Mouse (Mus musculus) midbrain, embryonic 16.5 days (tissue): Measurements from ENCODE around the gene Tanc1. TPM values are rescaled to one million over a fixed set of nuclear protein-coding genes. Genes with fewer than 3 reads are reported as not detected.

Experiments used
- ATAC-seq: fragments of 200-750 bp; cut with Nextera tagmentation; 2 replicates; pipeline ENCODE4 v1.8.0; 2017; ENCODE audit warnings: moderate TSS enrichment
- H3K27ac ChIP-seq: fragments of 300-500 bp; sonication (generic); 2 replicates; pipeline ENCODE4 v1.5.1; 2014; ENCODE audit warnings: mild to moderate bottlenecking, low read length, mixed read lengths
- H3K27me3 ChIP-seq: fragments of 300-500 bp; sonication (generic); 2 replicates; pipeline ENCODE4 v1.6.1; 2014; ENCODE audit warnings: low read depth, low read length, mixed read lengths; ENCODE audit not compliant: control insufficient read depth, insufficient read depth
- H3K36me3 ChIP-seq: fragments of 300-500 bp; sonication (generic); 2 replicates; pipeline ENCODE4 v1.6.1; 2014; ENCODE audit warnings: mild to moderate bottlenecking, low read length, moderate library complexity, mixed read lengths; ENCODE audit not compliant: control insufficient read depth, insufficient read depth
- H3K4me1 ChIP-seq: fragments of 300-500 bp; sonication (generic); 2 replicates; pipeline ENCODE4 v1.6.1; 2014; ENCODE audit warnings: mild to moderate bottlenecking, low read length, mixed read lengths; ENCODE audit not compliant: control insufficient read depth, insufficient read depth
- H3K4me2 ChIP-seq: fragments of 300-500 bp; sonication (generic); 2 replicates; pipeline ENCODE4 v1.6.1; 2014; ENCODE audit warnings: mild to moderate bottlenecking, low read length, mixed read lengths
- H3K4me3 ChIP-seq: fragments of 300-500 bp; sonication (generic); 2 replicates; pipeline ENCODE4 v1.5.1; 2014; ENCODE audit warnings: low read depth, mild to moderate bottlenecking, low read length, moderate library complexity, mixed read lengths
- H3K9ac ChIP-seq: fragments of 300-500 bp; sonication (generic); 2 replicates; pipeline ENCODE4 v1.6.1; 2014; ENCODE audit warnings: low read depth, low read length, mixed read lengths
- H3K9me3 ChIP-seq: fragments of 300-500 bp; sonication (generic); replicated peaks from 2 replicates; pipeline ENCODE4 v1.6.1; 2014; ENCODE audit warnings: mild to moderate bottlenecking, low read length, mixed read lengths; ENCODE audit not compliant: control insufficient read depth, poor library complexity, severe bottlenecking
- WGBS: fragments of 180-500 bp; shearing (Covaris S2); extraction: QIAGEN DNeasy Blood & Tissue Kit; methylation state at CpG from one replicate; pipeline ENCODE4 v1.1.7; 2014; 5-methylcytosine and 5-hydroxymethylcytosine counted together
- polyA plus RNA-seq: library from polyadenylated mRNA; unstranded; fragments of >200 nt; fragmentation: Nextera tagmentation; extraction: Ambion mirVana; gene quantifications from 2 replicates; pipeline ENCODE4 v1.2.1, GENCODE M21; 2015

Tanc1 gene
- polyA plus RNA-seq, 1 experiment from 2014 or later, result 4.2 TPM

DNA sequence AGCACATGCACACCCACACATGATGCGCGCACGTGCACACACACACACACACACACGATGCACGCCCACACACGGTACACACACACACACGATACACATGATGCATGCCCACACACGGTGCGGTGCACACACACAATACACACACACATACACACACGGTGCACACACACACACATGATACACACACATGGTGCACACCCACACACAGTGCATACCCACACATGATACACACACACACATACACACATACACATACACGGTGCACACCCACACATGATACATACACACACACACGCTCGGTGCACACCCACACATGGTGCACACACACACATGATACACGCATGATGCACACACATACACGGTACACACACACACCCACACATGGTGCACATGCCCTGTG is 206.8 kb downstream of the Tanc1 start:
- Histone ChIP-seq H3K9me3 (no peaks in the 10 kb centered on the region), H3K4me1 (peaks cover 13% of the 10 kb centered on the region), H3K4me3 (no peak overlapping the region), H3K36me3 (no peaks in the 10 kb centered on the region), H3K4me2 (no peak overlapping the region), H3K9ac (no peak overlapping the region), H3K27me3 (no peaks in the 10 kb centered on the region), H3K27ac (peak overlapping the region; percentile 38; the same call in 1 of the 2 replicates)
- 96% methylated on average over 15 of the region's 15 CpGs for WGBS
- ATAC-seq, result peak; percentile 43; the same call in 1 of the 2 replicates

DNA sequence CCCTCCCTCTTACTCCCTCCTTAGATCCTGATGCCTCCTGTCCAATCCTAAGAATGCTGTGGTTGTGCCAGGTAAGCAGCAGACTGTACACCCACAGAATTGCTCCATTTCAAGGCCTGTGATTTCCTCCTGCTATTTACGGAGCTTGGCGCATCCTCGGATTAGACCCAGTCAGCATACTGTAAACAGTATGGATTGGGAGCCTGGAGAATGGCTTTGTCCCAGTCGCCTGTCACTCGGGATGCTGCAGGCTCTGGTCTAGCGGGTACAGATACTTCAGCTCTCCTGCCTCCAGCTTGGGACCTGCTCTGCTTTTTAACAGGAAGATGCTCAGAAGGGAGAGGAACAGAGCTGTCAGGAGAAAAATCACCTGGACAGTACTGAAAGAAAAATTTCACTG is 207.6 kb downstream of the Tanc1 start:
- Histone ChIP-seq H3K4me1 (peaks cover 13% of the 10 kb centered on the region), H3K27me3 (no peaks in the 10 kb centered on the region), H3K27ac (peak overlapping the region; percentile 81), H3K9ac (no peak overlapping the region), H3K4me2 (no peak overlapping the region), H3K9me3 (no peaks in the 10 kb centered on the region), H3K4me3 (no peak overlapping the region), H3K36me3 (no peaks in the 10 kb centered on the region)
- peak; percentile 36; the same call in 1 of the 2 replicates for ATAC-seq
- 61% methylated on average over 6 of the region's 6 CpGs for WGBS

DNA sequence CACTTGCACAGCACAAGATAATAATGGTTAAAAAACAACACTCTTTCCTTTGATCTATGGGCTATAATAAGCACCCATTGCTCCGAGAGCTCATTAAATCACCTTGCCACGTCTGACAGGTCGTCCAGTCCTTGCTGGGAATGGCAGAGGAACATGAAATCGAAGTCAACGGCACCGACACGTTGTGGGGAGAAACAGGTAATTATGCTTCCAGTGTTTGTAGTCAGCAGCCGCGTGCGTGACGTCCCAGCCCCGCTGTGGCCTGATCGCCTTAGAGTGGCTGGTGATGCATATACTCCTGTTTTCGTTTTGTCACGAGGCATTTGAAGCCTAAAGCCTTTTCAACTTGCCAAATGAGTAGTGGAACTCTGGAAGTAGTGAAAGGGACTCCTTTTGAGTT is 208.2 kb downstream of the Tanc1 start:
- Histone ChIP-seq H3K27me3 (no peaks in the 10 kb centered on the region), H3K4me3 (no peak overlapping the region), H3K9me3 (no peaks in the 10 kb centered on the region), H3K36me3 (no peaks in the 10 kb centered on the region), H3K9ac (no peak overlapping the region; the same call in 1 of the 2 replicates), H3K27ac (peak overlapping the region; percentile 81), H3K4me1 (peaks cover 13% of the 10 kb centered on the region), H3K4me2 (no peak overlapping the region)
- WGBS, result 63% methylated on average over 15 of the region's 15 CpGs
- ATAC-seq, result peak; percentile 22; the same call in 1 of the 2 replicates

DNA sequence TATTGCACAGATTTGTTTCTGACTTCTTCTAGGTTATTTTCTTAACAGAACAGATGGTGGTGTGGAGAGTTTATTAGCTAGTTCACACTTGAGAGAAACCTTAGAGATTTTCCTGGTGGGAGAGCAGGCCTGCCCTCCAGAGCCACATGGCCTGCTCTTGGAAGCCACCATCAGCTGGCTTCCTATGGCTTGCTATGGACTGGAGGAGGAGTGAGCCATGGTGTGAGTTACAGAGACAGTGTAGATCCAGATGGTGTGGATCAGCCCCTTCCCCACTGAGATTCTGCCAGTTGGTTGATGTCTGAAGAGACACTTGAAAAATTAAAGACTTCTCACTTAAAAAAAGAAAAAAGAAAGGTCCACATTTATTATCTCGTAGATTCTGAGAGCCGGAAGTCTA is 209.2 kb downstream of the Tanc1 start:
- Histone ChIP-seq H3K36me3 (no peaks in the 10 kb centered on the region), H3K27me3 (no peaks in the 10 kb centered on the region), H3K4me1 (peaks cover 13% of the 10 kb centered on the region), H3K9ac (no peak overlapping the region), H3K9me3 (no peaks in the 10 kb centered on the region), H3K4me2 (no peak overlapping the region), H3K27ac (no peak overlapping the region), H3K4me3 (no peak overlapping the region)
- ATAC-seq, result no peak
- 95% methylated on average over 2 of the region's 2 CpGs for WGBS

DNA sequence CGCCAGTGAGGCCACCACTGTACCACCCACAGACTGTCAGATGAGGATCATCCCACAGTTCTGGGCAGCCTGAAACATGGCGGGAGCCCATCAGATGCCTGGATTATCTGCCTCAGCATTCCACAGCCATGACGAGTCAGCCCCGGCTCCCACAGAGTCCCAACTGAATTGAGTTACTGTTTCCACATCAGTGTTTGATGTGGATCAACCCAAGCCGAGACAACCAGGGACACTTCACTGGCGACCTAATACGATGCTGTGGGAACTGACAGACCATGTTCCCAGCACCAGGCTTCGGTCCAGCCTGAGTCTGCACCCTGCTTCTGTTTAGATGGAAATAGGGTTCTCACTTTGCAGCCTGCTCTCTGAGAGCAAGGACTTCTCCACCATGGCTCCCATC is 212.4 kb downstream of the Tanc1 start:
- Histone ChIP-seq H3K9ac (no peak overlapping the region), H3K27ac (no peak overlapping the region), H3K4me3 (no peak overlapping the region), H3K36me3 (no peaks in the 10 kb centered on the region), H3K9me3 (no peaks in the 10 kb centered on the region), H3K27me3 (no peaks in the 10 kb centered on the region), H3K4me1 (peaks cover 20% of the 10 kb centered on the region), H3K4me2 (no peak overlapping the region)
- no peak for ATAC-seq
- WGBS, result 59% methylated on average over 8 of the region's 8 CpGs

DNA sequence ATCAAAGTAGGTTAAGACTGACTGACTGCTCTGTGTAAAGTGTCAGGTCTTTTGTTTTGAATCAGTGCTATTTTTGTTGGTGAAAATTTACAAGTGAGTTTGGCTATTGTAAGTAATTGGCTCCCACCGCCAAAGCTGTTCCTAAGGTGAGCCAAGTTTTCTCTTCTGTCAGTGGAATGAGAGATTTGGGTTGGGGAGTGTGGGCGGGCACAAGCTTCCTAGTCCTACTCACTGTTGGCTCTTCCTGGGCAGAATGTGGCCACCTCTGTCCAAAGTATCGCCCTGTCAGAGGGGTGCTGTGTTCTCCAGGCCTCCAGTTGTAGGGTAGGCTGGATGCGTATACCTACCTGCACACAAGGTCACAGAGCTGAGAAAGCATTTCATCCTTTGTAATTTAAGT is 213.5 kb downstream of the Tanc1 start:
- ATAC-seq, result no peak
- Histone ChIP-seq H3K4me1 (peaks cover 16% of the 10 kb centered on the region), H3K9me3 (no peaks in the 10 kb centered on the region), H3K27me3 (no peaks in the 10 kb centered on the region), H3K4me3 (no peak overlapping the region), H3K27ac (no peak overlapping the region), H3K9ac (no peak overlapping the region), H3K36me3 (no peaks in the 10 kb centered on the region), H3K4me2 (no peak overlapping the region)
- 88% methylated on average over 4 of the region's 4 CpGs for WGBS

DNA sequence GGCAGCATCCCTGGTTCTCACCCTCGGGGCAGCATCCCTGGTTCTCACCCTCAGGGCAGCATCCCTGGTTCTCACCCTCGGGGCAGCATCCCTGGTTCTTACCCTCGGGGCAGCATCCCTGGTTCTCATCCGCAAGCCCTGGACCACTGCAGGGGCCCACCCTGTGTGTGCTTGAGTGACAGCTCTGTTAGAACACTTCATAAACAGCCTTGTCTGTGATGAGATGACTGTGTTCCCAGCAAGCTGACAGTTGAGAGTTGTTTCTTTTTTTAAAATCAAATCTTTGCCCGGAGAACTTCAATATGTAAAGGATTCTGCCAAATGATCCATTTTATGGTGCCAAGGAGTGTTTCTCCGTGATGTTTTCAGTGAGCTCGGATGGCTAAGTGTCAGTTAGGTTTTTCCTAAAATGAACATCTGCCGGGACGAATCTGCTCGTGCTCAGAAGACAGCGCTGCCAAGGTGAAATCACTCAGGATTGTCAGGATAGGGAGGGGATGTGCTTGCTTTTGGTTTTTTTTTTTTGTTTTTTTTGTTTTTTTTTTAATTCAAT is 216.3 kb downstream of the Tanc1 start:
- no peak for ATAC-seq
- H3K4me2 ChIP-seq, result no peak overlapping the region
- H3K9me3 ChIP-seq, result no peaks in the 10 kb centered on the region
- 64% methylated on average over 11 of the region's 11 CpGs for WGBS
- H3K4me1 ChIP-seq, result peaks cover 16% of the 10 kb centered on the region
- no peaks in the 10 kb centered on the region for H3K36me3 ChIP-seq
- no peak overlapping the region for H3K4me3 ChIP-seq
- peak overlapping the region; percentile 69 for H3K27ac ChIP-seq
- no peaks in the 10 kb centered on the region for H3K27me3 ChIP-seq
- H3K9ac ChIP-seq, result no peak overlapping the region

DNA sequence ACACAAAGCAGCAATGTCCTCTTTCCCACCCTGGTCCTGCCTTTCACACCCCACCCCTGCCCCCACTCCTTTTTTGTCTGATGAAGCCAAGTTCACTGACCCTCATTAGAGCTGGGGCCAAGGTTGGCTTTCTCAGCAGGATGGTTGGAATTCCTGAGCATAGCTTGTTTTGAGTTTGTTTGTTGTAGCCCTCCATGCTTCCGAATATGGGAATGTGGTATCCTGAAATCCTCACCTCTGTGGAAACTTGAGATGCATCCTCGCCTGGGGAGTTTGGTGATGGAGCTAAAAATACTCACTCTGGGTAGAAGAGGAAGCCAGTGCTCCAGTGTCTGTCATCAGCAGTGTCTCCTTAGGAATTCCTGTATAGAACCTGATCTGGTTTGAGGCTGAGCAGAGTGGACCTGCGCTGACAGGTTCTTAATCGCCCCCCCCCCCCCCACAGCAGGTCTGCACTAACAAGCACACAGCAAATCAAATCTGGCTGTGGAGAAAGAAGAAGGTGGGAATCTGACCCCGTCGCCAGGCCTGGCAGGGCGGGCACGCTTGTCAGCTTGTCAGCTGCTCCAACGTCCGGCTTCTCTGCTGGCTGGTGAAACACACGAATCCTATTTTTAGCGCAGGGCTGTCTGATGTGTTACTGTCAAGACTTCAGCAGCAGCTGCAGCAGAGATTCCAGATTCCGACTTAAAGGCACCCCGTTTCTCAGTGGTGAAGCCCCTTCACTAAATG is 217.1 kb downstream of the Tanc1 start:
- Histone ChIP-seq H3K4me3 (no peak overlapping the region), H3K27me3 (no peaks in the 10 kb centered on the region), H3K9ac (peak overlapping the region; percentile 42; the same call in 1 of the 2 replicates), H3K4me2 (peak overlapping the region; percentile 22; the same call in 1 of the 2 replicates), H3K4me1 (peaks cover 16% of the 10 kb centered on the region), H3K9me3 (no peaks in the 10 kb centered on the region), H3K27ac (peak overlapping the region; percentile 69), H3K36me3 (no peaks in the 10 kb centered on the region)
- ATAC-seq, result peak; percentile 64
- 20% methylated on average over 14 of the region's 14 CpGs for WGBS

DNA sequence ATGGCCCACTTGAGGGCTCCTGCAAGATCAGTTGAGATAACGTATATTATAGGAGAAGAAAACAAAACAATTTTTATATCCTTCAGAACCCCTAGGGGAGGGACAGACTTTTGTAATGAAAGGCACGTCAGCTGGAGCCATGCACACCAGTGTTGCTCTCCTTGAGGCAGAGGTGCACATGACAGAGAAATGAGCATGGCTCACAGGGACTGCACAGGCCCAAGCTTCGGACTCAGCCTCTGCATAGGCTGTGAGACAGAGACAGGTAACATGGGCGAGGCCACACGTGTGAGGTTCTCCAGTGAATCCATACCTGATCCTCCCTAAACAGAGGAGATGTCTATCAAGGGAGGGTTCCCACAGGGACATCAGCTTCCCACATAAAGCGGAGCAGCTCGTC is 217.9 kb downstream of the Tanc1 start:
- no peaks in the 10 kb centered on the region for H3K9me3 ChIP-seq
- 75% methylated on average over 7 of the region's 7 CpGs for WGBS
- H3K9ac ChIP-seq, result peak overlapping the region; percentile 42; the same call in 1 of the 2 replicates
- H3K4me1 ChIP-seq, result peaks cover 16% of the 10 kb centered on the region
- H3K36me3 ChIP-seq, result no peaks in the 10 kb centered on the region
- no peak overlapping the region for H3K4me2 ChIP-seq
- ATAC-seq, result peak; percentile 62; the same call in 1 of the 2 replicates
- H3K27me3 ChIP-seq, result no peaks in the 10 kb centered on the region
- peak overlapping the region; percentile 69 for H3K27ac ChIP-seq
- H3K4me3 ChIP-seq, result no peak overlapping the region
